Mouse (Mus musculus): ENCODE results near the gene Psmd13. TPM values are rescaled to one million over a fixed set of nuclear protein-coding genes. Genes with fewer than 3 reads are reported as not detected.

Gene Psmd13
- total RNA-seq, 1 experiment from 2014 or later: 131 TPM

- no peak for ATAC-seq (replicated peaks in 1 of 2; ENCODE audit: insufficient read depth in 1 of 2, low FRiP score in 2 of 2, low TSS enrichment in 1 of 2, low read depth in 1 of 2, poor library complexity in 2 of 2, severe bottlenecking in 2 of 2)
These were observed 12.8 kb downstream of the Psmd13 start for GRCm38 (mm10) chr7:140894611-140895010.

- ATAC-seq (replicated peaks in 1 of 2; ENCODE audit: insufficient read depth in 1 of 2, low FRiP score in 2 of 2, low TSS enrichment in 1 of 2, low read depth in 1 of 2, poor library complexity in 2 of 2, severe bottlenecking in 2 of 2): no peak
These were observed 16.1 kb downstream of the Psmd13 start for GRCm38 (mm10) chr7:140897863-140898262.

GRCm38 (mm10) chr7:140899121-140899520 is 17.4 kb downstream of the Psmd13 start:
- no peak for ATAC-seq (replicated peaks in 1 of 2; ENCODE audit: insufficient read depth in 1 of 2, low FRiP score in 2 of 2, low TSS enrichment in 1 of 2, low read depth in 1 of 2, poor library complexity in 2 of 2, severe bottlenecking in 2 of 2)

- no peak for ATAC-seq (replicated peaks in 1 of 2; ENCODE audit: insufficient read depth in 1 of 2, low FRiP score in 2 of 2, low TSS enrichment in 1 of 2, low read depth in 1 of 2, poor library complexity in 2 of 2, severe bottlenecking in 2 of 2)
These were observed 18.5 kb downstream of the Psmd13 start, which contains the start of gene Cox8b for GRCm38 (mm10) chr7:140900220-140900619. TSS of gene Cox8b (minus strand) at chr7:140900446.

GRCm38 (mm10) chr7:140902036-140902875 is 20.5 kb downstream of the Psmd13 start:
- no peak for ATAC-seq (replicated peaks in 1 of 2; ENCODE audit: insufficient read depth in 1 of 2, low FRiP score in 2 of 2, low TSS enrichment in 1 of 2, low read depth in 1 of 2, poor library complexity in 2 of 2, severe bottlenecking in 2 of 2)

GRCm38 (mm10) chr7:140903212-140903611 is 21.4 kb downstream of the Psmd13 start:
- ATAC-seq (replicated peaks in 1 of 2; ENCODE audit: insufficient read depth in 1 of 2, low FRiP score in 2 of 2, low TSS enrichment in 1 of 2, low read depth in 1 of 2, poor library complexity in 2 of 2, severe bottlenecking in 2 of 2): peak; percentile 66 to 80; a peak in 2 of 4 replicates

GRCm38 (mm10) chr7:140905642-140906081 is 23.9 kb downstream of the Psmd13 start:
- ATAC-seq (replicated peaks in 1 of 2; ENCODE audit: insufficient read depth in 1 of 2, low FRiP score in 2 of 2, low TSS enrichment in 1 of 2, low read depth in 1 of 2, poor library complexity in 2 of 2, severe bottlenecking in 2 of 2): no peak

- ATAC-seq (replicated peaks in 1 of 2; ENCODE audit: insufficient read depth in 1 of 2, low FRiP score in 2 of 2, low TSS enrichment in 1 of 2, low read depth in 1 of 2, poor library complexity in 2 of 2, severe bottlenecking in 2 of 2): no peak
These were observed 25.4 kb downstream of the Psmd13 start for GRCm38 (mm10) chr7:140907131-140907530.

GRCm38 (mm10) chr7:140907697-140908096 is 25.9 kb downstream of the Psmd13 start:
- no peak for ATAC-seq (replicated peaks in 1 of 2; ENCODE audit: insufficient read depth in 1 of 2, low FRiP score in 2 of 2, low TSS enrichment in 1 of 2, low read depth in 1 of 2, poor library complexity in 2 of 2, severe bottlenecking in 2 of 2)

- ATAC-seq (replicated peaks in 1 of 2; ENCODE audit: insufficient read depth in 1 of 2, low FRiP score in 2 of 2, low TSS enrichment in 1 of 2, low read depth in 1 of 2, poor library complexity in 2 of 2, severe bottlenecking in 2 of 2): no peak; a peak in 1 of 4 replicates
These were observed 26.4 kb downstream of the Psmd13 start for GRCm38 (mm10) chr7:140908181-140908580.

GRCm38 (mm10) chr7:140908634-140909107 is 26.9 kb downstream of the Psmd13 start:
- peak; percentile 80 to 91 for ATAC-seq (replicated peaks in 1 of 2; ENCODE audit: insufficient read depth in 1 of 2, low FRiP score in 2 of 2, low TSS enrichment in 1 of 2, low read depth in 1 of 2, poor library complexity in 2 of 2, severe bottlenecking in 2 of 2)

GRCm38 (mm10) chr7:140912293-140912692 is 30.5 kb downstream of the Psmd13 start:
- ATAC-seq (replicated peaks in 1 of 2; ENCODE audit: insufficient read depth in 1 of 2, low FRiP score in 2 of 2, low TSS enrichment in 1 of 2, low read depth in 1 of 2, poor library complexity in 2 of 2, severe bottlenecking in 2 of 2): no peak

- no peak for ATAC-seq (replicated peaks in 1 of 2; ENCODE audit: insufficient read depth in 1 of 2, low FRiP score in 2 of 2, low TSS enrichment in 1 of 2, low read depth in 1 of 2, poor library complexity in 2 of 2, severe bottlenecking in 2 of 2)
These were observed 31.2 kb downstream of the Psmd13 start for GRCm38 (mm10) chr7:140912846-140913482.

- no peak for ATAC-seq (replicated peaks in 1 of 2; ENCODE audit: insufficient read depth in 1 of 2, low FRiP score in 2 of 2, low TSS enrichment in 1 of 2, low read depth in 1 of 2, poor library complexity in 2 of 2, severe bottlenecking in 2 of 2)
These were observed 32.4 kb downstream of the Psmd13 start for GRCm38 (mm10) chr7:140914031-140914690.

GRCm38 (mm10) chr7:140919911-140920310 is 38.1 kb downstream of the Psmd13 start:
- no peak for ATAC-seq (replicated peaks in 1 of 2; ENCODE audit: insufficient read depth in 1 of 2, low FRiP score in 2 of 2, low TSS enrichment in 1 of 2, low read depth in 1 of 2, poor library complexity in 2 of 2, severe bottlenecking in 2 of 2)

- ATAC-seq (replicated peaks in 1 of 2; ENCODE audit: insufficient read depth in 1 of 2, low FRiP score in 2 of 2, low TSS enrichment in 1 of 2, low read depth in 1 of 2, poor library complexity in 2 of 2, severe bottlenecking in 2 of 2): no peak
These were observed 38.8 kb downstream of the Psmd13 start, which contains the start of gene Nlrp6 for GRCm38 (mm10) chr7:140920418-140921029. TSS of gene Nlrp6 (plus strand) at chr7:140920902.

- no peak for ATAC-seq (replicated peaks in 1 of 2; ENCODE audit: insufficient read depth in 1 of 2, low FRiP score in 2 of 2, low TSS enrichment in 1 of 2, low read depth in 1 of 2, poor library complexity in 2 of 2, severe bottlenecking in 2 of 2)
These were observed 39.6 kb downstream of the Psmd13 start for GRCm38 (mm10) chr7:140921225-140921975.
